Mouse (Mus musculus): Measurements from ENCODE around the gene Itpk1. TPM values are rescaled to one million over a fixed set of nuclear protein-coding genes. Genes with fewer than 3 reads are reported as not detected.

Itpk1 gene
- total RNA-seq, 2 experiments from 2014 or later, result 74.9 to 76.2 TPM

GRCm38 (mm10) chr12:102613411-102613810 is 91.3 kb downstream of the Itpk1 start:
- intact Hi-C loops (cut with DNase I), result no loop called here
- no peak for DNase-seq (ENCODE audit: low spot score in 2 of 2)

DNA sequence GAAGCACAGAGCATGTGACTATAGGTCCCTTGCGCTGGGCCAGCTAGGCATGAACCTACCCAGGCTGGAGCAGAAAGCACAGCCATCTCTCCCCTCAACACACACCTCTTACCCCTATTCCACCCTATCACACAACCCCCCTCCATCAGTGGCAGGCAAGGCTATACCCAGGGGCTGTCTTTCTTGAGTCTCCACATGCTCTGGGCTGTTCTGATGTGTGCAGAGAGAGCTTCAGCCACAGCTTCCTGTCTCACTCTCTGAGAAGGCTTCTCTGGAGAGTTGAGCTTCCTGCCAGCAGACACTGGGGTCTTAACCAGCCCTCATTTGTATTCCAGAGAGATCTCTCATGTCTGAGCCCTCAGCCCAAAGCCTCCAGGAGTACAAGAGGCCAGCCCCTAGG is 92.3 kb downstream of the Itpk1 start:
- DNase-seq (ENCODE audit: low spot score in 2 of 2), result no peak
- intact Hi-C loops (cut with DNase I), result no loop called here

DNA sequence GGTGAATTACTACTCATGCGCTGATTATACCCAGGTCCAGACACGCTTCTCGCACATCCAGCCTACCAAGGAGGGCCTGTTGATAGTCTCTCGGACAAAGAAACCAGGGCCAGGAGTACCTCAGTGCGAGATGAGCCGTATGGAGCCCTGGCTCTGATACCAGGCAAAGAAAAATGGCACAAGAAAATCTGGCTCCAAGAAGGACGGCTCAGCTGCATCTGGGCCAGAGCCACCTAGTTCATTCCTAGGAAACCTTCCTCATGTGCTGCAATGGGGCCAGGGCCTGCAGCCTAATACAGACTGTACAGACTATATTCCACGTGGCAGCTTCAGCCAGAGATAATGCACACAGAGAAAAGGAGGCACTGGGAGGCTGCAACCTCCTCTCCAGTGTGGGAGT is 93.8 kb downstream of the Itpk1 start:
- intact Hi-C loops (cut with DNase I), result no loop called here
- no peak for DNase-seq (ENCODE audit: low spot score in 2 of 2)

DNA sequence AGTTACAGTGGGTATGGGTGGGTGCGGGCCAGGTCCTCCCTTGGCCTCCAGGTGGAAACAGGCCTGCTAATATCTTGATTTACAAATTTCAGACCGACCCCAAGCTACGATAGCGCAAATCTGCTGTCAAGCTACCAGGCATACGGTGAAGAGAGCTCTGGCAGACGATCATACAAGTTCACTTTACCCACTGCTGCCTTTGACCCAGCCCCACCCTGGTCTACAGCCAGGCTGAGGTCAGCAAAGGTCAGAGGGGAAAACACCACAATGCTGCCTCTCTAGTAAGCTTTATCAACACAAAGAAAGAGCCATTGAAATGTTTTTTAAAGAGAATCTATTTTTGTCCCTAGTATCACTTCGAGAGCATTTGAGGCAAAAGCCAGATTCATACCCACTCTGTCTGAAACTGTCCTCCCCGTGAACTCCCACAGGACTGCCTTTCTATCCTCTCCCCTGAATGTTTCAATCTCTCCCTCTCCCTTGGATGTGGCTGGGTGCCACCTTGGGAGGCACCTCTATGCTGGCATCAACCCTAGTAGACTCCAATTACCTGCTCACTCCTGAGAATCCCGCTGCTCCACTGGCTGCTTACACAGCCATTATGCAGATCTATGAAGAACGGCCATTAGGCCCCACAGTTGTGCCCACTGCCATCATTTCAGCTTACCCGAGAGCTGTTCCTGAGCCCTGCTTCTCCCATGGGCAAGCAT is 96.8 kb downstream of the Itpk1 start:
- DNase-seq (ENCODE audit: low spot score in 2 of 2), result no peak
- intact Hi-C loops (cut with DNase I), result no loop called here

DNA sequence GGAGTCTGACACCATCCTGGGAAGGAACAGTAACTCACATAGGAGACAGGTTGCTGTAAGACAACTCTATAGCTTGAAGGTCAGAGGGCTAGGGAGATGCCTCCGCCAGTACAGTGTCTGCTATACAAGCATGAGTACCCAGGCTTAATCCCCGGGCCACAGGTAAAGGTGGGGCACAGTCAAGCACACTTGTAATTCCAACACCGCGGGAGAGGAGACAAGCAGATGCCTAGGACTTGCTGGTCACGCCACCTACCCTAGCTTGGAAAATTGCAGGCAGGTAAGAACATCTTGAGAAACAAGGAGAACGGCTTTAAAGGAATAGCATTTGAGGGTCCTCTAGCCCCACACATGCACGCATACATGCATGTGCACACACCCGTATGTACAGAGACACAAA is 97.7 kb downstream of the Itpk1 start:
- DNase-seq (ENCODE audit: low spot score in 2 of 2), result no peak
- intact Hi-C loops (cut with DNase I), result no loop called here

- intact Hi-C loops (cut with DNase I), result no loop called here
Observed at GRCm38 (mm10) chr12:102605607-102606006, 99.1 kb downstream of the Itpk1 start.

DNA sequence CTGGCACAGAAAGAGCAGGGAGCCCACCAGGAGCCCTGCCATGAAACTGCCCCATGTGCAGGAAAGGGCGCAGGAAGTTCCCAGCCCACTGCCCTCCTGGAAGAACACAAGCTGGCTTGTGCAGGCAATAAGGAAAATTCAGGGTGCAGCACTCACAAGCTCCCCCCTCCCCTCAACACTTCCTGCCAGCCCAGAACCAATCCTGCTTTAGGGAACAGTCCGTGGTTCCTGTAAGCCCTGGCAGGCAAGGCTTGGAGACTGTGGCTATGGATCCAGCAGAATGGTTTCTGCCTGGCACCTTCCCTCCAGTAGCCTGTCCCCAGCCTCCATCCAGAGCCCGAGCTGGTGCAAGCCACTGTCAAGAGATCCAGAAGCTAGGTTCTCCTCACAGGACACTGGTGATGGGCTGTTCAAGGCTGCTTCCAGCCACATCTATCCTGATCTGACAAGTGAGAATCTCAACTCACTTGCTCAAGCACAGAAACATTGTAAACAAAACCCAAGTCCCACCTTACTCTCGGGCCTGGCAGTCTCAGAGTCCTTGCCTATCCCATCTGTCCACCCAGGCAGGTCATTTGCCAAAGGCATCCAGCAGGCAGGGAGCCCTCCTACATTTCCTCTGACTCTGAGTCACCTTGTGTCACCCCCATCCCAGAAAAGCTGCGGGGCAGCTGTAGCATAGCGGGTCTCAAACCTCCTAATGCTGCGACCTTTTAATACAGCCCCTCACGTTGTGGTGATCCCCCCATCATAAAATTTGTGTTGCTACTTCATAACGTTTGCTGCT is 102.3 kb downstream of the Itpk1 start:
- DNase-seq (ENCODE audit: low spot score in 2 of 2), result peak; percentile 33 to 45
- intact Hi-C loops (cut with DNase I), result no loop called here

More at GRCm38 (mm10) chr12:102605607-102606006, 99.1 kb downstream of the Itpk1 start:
- no peak for DNase-seq (ENCODE audit: low spot score in 2 of 2)

GRCm38 (mm10) chr12:102601847-102602246 is 102.9 kb downstream of the Itpk1 start:
- intact Hi-C loops (cut with DNase I), result loop anchor here (1.0 kb wide), 1 partner anchor 7 kb away; no protein-coding TSS in a partner anchor
- no peak for DNase-seq (ENCODE audit: low spot score in 2 of 2)

- intact Hi-C loops (cut with DNase I), result no loop called here
- DNase-seq (ENCODE audit: low spot score in 2 of 2), result no peak
Observed at GRCm38 (mm10) chr12:102600345-102600744, 104.4 kb downstream of the Itpk1 start.

GRCm38 (mm10) chr12:102599801-102600200 is 104.9 kb downstream of the Itpk1 start:
- intact Hi-C loops (cut with DNase I), result no loop called here
- no peak for DNase-seq (ENCODE audit: low spot score in 2 of 2)

DNA sequence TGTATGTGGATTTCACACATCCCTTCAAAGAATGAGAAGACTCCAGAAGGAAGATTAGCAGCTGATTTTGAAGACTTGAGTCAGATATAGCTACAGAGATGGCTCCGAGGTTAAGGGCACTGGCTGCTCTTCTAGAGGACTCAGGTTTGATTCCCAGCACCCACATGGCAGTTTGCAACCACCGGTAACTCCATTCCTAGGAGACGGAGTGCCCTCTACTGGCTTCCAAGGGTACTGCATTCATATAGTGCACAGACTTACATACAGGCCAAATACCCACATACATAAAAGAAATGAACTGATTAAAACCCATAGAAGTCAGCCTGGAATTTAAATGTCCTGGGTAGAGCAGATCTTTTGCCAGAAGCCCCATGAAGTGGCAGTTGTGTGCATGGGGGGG is 106.2 kb downstream of the Itpk1 start:
- no peak for DNase-seq (ENCODE audit: low spot score in 2 of 2)
- intact Hi-C loops (cut with DNase I), result no loop called here

- intact Hi-C loops (cut with DNase I), result no loop called here
- DNase-seq (ENCODE audit: low spot score in 2 of 2), result no peak
Observed at GRCm38 (mm10) chr12:102597466-102597865, 107.3 kb downstream of the Itpk1 start.

- DNase-seq (ENCODE audit: low spot score in 2 of 2), result no peak
- intact Hi-C loops (cut with DNase I), result no loop called here
Observed at GRCm38 (mm10) chr12:102596410-102596809, 108.3 kb downstream of the Itpk1 start.

GRCm38 (mm10) chr12:102594627-102595026 is 110.1 kb downstream of the Itpk1 start:
- intact Hi-C loops (cut with DNase I), result no loop called here
- DNase-seq (ENCODE audit: low spot score in 2 of 2), result no peak

DNA sequence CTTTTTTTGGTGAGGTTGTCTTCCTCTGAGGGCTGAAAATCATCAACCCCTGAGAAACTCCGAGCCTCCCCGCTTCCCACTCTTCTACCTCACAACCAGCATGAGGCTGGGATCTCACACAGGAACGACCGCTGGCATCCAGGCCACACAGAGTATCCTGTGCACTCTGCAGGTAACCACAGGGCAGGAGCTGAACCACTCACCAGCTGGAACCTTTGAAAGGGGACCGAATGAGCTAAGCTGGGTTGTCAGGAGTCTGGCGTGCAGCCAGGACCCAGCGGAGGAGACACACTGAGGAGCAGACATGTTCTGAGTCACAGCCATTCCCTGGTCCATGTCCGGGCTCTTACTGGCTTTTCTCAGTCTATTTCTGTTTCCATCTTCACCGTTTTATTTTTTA is 111.0 kb downstream of the Itpk1 start:
- peak; percentile 70 to 76 for DNase-seq (ENCODE audit: low spot score in 2 of 2)
- intact Hi-C loops (cut with DNase I), result no loop called here

DNA sequence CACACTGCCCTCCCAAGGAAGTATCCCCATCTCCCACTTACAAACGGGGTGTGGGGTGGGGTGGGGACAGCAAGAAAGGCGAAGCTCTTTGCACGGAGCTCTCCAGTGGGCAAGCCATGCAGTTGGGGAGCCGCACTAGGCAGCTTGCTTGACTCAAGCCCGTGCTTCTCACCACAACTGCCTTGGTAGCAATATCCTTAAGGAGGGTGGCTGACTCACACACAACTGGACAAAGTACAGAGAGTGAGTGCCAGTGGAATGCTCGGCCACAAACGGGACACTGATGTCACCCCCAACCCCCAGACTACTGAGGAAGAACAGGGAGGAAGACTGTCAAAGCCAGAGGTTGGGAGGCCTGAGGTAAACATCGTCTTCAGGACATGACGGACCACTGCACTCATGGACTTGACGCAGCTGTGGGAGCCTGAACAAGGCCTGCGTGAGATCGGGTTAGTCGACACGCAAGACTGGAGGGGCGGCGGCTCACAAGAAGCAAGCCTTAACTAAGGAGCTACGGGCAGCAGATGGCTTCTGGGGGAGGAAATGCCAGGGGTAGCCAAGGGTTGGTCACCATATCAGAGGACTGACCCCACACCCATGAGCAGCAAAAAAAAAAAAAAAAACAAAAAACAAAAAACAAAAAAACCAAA is 113.9 kb downstream of the Itpk1 start:
- intact Hi-C loops (cut with DNase I), result no loop called here
- no peak for DNase-seq (ENCODE audit: low spot score in 2 of 2)

DNA sequence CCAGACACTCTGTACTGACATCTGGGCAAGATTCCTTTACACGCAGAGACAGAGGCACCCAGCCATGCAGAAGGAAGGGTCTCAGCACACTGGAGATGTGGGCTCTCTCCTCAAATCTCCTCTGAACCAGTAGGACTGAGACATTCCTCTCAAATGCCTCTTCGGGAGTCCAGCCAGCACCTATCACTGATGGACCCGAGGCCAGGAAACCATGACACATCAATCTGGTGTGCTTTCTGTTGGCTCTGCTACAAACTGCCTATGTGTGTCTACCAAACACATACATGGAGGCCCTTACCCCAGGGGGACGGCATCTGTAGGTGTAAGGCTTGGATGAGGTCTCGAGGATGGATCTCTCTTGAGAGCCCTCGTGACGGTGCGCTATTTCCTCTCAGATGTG is 117.6 kb downstream of the Itpk1 start:
- DNase-seq (ENCODE audit: low spot score in 2 of 2), result no peak
- intact Hi-C loops (cut with DNase I), result no loop called here

DNA sequence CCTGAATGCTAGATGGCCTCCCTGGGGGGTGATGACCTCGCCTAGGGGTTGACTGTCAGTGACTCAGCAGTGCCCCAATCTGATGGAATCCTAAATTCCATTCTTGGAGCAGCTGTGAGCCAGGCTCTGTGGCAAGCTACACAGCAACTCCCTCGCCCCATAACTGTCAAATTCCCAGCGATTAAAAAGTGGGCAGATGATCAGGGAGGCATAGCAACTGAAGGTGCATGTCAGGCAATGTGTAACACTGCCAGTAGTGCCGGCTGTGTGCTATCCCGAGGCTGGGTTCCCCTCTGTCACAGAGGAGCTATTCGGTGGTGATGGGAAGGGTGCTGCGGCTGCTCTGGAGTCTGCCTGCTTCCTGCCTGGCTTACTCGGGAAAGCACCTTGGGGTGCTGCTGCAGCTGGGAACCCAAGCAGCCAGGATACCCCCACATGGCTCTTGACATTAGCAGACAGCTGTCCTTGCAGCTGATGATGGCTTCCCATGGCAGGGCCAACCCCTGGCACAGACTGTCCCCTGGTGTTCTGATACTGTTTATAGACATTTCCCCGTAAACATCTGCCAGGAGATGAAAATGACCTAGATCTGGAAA is 118.3 kb downstream of the Itpk1 start:
- intact Hi-C loops (cut with DNase I), result no loop called here
- DNase-seq (ENCODE audit: low spot score in 2 of 2), result peak in 1 of 2 experiments; percentile 56

DNA sequence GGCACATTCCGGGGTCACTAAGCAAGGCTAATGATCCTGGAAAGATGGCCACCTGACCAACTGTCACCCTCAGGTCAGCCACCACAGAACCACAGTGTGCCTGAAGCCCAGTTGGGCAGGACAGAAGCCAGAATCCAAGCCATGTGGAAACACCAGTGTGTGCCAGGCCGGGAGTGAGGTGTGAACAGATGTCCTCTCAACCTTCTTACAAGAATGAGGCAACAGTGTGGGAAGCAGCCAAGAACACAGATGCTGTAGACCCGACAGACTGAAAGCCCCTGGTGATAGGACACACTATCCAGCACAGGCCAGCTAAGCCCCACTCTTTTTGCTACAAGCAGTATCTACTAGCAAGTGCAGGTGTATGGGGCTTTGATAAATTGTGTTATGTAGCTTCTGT is 119.3 kb downstream of the Itpk1 start:
- intact Hi-C loops (cut with DNase I), result no loop called here
- peak in 1 of 2 experiments; percentile 59 for DNase-seq (ENCODE audit: low spot score in 2 of 2)

- intact Hi-C loops (cut with DNase I), result no loop called here
- no peak for DNase-seq (ENCODE audit: low spot score in 2 of 2)
Observed at GRCm38 (mm10) chr12:102582441-102582840, 122.3 kb downstream of the Itpk1 start.
